Mouse (Mus musculus): ENCODE results near the gene Kif5a.

The Kif5a gene

DNA sequence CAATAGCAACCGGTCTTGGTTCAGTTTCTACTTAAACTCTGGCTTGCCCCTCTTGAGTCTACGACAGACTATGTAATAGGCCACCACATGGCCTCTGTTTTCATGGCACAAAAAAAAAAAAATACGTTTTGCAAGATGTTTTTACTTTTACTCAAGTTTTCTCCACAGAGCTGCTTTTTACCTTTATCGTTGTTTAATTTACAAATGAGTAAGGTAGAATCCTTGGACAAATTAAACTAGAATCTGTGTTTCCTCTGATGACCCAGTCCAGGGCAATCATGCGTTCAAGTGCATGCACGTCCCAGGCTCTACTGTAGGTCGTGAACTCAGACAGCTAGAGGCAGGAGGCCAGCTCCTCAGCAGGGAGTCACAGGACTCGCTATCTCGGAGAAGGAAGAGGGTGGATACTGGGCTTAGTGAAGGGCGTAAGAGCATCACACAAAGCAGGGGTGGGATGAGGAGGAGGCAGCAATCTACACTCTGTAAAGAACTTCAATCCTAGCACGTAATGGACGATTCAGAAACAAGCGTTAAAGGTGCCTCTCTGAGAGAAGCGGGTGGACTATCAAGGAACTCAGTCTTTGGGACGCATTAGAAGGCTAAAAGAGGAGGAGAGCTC lies 26.5 kb upstream of the Kif5a start:
- no peak for DNase-seq (ENCODE audit: low spot score)

DNA sequence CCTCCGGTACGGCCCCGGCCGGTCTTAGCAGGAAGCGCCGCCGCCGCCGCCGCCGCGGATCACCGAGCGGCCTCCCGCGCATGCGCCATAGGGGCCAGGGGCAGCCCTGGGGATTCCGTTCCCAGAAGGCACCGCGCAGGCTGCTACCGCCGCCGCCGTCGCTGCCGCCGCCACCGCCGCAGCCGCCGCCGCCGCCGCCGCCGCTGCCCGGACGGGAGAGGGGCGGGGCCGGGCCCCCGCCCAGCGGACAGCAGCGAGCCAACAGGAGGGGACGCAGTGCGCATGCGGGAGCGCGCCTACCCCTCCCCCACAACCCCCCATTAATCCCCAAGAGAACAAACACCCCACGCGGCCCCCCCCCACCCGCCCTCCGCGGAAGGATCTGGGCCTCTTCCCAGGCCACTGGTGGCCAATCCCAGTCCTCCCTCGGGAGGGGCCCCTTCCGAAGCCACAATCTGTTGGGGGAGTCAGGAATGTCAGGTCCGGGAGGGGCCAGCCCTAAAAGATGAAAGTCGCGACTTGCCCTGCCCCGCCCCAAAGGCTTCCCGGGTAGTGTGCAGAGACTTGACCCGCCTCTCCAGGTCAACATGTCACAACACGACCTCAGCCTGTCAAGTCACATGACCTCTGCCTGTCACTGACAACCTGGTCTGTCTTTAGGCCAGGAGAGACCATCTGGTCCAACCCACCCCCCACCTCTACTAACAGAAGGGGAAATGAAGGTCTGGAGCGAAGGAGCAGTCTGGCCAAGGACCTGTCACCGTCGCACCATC lies 25.8 kb upstream of the Kif5a start, which contains the start of gene Mbd6:
Gene Mbd6, minus strand, starts transcription at position 219 of the 773 bp plus-strand sequence.
- DNase-seq (ENCODE audit: low spot score): no peak

DNA sequence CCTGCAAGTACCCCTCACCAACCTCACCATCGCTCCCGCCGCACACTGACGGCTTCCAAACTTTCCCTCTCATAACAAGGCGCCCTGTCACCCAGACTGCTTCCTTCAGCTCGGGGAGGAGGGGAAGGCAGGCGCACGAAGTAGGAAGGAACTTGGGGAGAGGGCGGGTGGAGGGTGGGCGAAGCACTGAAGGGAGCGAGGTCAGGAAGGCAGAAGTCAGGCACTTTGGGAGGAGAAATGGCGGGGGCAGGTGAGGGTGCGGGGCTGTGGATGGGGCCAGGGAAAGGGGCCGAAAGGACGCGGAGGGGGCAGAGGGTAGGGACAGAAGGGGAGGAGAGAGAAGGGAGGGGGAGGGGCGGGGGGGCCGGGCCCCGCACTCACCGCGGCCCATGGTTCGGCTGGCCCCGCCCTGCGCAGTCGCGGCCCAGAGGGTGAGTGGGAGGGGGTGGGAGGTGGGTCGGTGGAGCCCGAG lies 25.2 kb upstream of the Kif5a start:
- no peak for DNase-seq (ENCODE audit: low spot score)

DNA sequence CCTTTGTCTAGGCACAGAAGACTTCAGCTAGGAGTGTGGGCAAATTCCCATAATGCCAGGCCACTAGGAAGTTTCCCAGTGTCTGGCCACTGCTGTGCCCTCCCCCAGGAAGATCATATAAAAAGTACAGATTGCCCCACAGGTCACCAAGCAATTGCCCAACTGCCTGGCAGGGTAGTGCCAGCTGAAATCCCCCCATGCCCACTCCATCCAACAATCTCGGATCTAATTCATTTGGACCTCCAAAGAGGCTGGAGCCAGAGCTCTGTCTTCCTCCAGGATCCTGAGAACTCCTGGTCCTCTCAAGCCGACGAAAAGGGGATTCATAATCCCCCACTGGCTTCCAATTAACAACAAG lies 24.8 kb upstream of the Kif5a start:
- no peak for DNase-seq (ENCODE audit: low spot score)

- DNase-seq (ENCODE audit: low spot score): no peak
Observed at GRCm38 (mm10) chr10:127287271-127287935, 24.3 kb upstream of the Kif5a start.

GRCm38 (mm10) chr10:127286730-127287129 lies 23.6 kb upstream of the Kif5a start:
- no peak for DNase-seq (ENCODE audit: low spot score)

DNA sequence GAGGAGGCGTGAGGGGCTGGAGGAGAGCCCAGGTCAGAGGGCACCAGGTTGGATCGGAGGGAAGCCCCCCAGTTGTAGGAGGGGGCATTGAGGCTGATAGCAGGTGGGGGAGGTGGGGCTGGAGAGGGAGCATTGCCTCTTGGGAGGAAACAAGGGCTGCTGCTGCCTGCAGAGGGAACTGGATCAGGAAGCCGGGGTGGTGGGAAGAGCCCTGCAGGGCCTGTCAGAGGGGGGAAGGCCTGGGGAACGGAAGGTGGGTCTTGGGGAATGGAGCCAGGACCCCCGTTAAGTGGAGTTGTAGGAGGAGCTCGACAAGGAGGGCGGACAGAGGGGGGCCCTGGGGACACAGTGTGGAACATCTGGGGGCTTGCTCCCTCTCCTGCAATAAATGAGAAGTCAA lies 23.0 kb upstream of the Kif5a start:
- no peak for DNase-seq (ENCODE audit: low spot score)

DNA sequence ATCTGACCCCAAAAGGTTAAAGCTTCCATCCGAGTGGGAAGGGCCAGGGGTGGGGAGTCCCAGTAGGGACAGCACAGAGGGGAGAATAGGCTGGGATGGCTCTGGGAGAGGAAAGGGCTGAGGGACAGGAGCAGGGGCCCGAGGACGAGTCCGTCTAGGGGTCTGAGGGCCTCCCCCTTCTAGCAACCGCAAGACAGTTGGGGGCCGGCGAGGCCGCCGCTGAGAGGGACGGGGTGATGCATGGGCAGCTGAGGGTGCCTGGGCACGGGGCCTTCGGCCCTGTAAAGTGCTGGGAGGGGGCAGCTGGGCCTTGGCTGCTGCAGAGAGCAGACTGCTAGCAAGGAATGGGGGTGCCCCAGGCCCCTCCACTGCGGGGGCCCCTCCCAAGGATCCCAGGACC lies 22.5 kb upstream of the Kif5a start:
- DNase-seq (ENCODE audit: low spot score): no peak

DNA sequence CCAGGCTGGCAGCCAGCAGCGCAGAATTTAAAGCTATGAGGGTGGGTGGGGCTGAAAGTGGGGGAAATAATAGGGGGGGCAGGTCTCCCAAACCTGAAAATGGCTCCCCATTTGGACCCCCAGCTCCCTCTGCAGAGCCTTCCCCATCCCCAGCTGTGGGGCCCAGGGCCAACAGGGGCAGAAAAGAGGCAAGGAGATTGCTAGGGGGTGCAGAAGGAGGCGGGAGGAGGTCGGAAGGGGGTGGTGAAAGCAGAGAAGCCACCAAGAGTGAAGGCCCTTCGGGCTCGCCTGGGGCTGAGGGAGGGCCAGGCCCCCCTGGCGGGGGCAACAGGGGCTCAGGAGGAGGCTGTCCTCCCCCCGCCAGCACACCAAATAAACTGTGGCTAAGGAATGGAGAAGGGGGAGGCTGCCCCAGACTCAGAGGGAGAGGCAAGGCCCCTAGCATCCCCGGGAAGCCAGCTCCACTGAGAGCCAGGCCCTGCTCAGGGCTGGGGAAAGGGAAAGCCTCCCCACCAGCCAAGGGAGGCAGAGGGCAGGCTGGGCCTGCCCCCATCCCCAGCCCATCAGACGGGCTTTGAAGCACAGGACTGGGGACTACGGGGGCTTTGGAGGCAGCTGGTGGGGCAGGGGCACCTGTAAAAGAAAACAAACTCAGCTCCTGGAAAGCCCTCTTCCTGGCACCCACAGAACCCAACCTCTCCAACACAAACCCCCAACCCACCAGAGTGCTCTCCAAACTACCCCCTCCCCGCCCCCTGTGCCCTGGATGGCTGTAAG lies 21.8 kb upstream of the Kif5a start:
- no peak for DNase-seq (ENCODE audit: low spot score)

- DNase-seq (ENCODE audit: low spot score): no peak
Observed at GRCm38 (mm10) chr10:127284105-127284622, 21.0 kb upstream of the Kif5a start.

DNA sequence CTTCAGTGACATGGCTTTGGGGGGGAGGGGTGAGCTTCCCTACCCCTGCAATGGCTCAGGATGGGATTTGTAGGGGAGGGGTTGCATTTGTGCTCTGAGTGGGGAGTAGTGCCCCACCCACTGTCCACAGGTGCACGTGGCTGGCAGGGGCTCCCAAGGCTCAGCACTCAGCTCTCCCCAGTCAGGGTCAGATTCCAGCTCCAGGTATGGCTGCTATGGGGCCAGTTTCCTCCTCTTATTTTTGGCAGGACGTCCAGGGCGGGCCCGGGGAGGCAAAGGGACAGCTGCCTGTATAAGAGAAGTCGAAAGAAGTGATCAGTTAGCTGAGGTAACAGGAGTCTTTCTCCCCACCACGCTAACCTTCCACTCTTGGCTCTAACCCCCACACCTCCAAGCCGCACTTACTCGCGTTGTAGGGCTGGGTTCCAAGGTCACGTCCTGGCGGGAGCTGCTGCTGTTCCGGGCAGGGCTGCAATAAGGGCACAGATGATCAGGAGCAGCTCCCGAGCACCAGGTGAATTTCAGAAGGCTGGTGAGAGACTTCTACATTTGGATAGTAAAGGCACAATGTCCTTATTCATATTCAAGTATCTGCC lies 19.6 kb upstream of the Kif5a start:
- no peak for DNase-seq (ENCODE audit: low spot score)

DNA sequence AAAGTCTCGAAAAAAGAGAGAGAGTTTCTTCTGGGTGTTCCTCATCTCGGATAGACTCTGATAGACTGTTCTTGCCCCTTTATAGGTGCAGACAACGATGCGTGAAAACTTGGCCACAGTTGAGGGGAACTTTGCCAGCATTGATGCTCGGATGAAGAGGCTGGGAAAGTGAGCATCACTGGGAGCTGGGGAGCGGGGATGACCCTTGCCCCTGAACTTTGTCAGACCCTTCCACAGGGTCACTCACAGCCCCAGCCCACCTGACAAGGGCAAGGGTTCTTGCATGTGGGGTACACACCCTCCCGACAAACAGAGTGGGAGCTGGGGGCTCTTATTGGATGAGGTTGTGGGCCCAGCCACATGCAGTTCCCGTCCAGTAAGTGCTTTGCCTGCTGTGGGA lies 18.2 kb upstream of the Kif5a start:
- DNase-seq (ENCODE audit: low spot score): no peak

GRCm38 (mm10) chr10:127279730-127280129 lies 16.6 kb upstream of the Kif5a start:
- no peak for DNase-seq (ENCODE audit: low spot score)

DNA sequence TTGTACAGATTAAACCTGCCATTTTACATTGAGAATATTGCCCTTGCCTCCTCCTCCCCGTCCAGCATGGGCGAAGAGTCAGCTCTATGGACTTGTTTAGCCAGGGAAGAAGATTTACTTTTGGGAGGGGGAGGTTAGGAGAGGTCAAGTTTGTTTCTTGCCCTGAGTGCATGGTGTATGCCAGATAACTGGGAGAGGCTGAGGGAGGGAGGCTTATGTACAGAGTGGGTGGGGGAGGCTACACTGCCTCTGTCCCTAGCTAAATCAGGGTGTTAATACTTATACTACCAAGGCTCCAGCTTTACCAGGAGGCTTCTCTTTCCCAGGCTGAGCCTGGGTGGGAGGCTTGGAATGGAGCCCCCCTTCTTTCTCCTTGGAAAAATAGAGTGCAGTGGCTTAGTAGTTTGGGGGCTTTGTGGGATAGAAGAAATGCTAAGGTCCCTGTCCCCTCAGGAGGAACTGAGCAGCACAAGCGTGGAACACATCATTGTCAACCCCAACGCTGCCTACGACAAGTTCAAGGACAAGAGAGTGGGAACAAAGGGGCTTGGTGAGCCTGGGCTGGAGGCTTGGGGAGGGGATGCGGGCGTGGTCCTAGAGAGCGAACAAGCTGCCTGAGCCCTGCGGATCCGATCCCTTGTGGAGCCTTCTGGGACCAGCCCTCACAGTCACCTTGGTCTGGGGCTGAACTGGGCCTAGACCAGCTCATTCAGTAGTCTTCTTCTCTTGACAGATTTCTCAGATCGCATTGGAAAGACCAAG lies 11.3 kb upstream of the Kif5a start:
- DNase-seq (ENCODE audit: low spot score): no peak

GRCm38 (mm10) chr10:127272371-127272770 lies 9.2 kb upstream of the Kif5a start:
- no peak for DNase-seq (ENCODE audit: low spot score)

- no peak for DNase-seq (ENCODE audit: low spot score)
Observed at GRCm38 (mm10) chr10:127269884-127270283, 6.7 kb upstream of the Kif5a start.

GRCm38 (mm10) chr10:127269036-127269435 lies 5.9 kb upstream of the Kif5a start:
- DNase-seq (ENCODE audit: low spot score): no peak

DNA sequence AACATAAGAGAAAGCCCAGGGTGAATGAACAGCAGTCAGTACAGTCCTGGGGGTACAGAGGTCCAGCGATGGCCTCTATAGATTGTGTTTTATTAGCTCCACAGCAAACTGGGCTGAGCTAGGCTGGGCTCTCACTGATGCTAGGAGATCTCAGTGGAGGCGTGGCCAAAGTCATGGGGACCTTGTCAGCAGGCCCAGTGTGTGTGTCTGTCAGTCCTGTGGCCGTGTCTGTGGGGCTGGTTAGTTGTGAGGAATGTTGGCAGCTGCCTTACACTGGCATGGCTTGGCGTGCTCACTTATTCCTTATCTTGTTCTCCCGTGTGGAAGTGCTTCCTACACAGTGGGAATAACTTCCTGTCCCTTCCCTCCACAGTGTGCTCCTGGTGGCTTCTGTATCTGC lies 5.3 kb upstream of the Kif5a start:
- no peak for DNase-seq (ENCODE audit: low spot score)

DNA sequence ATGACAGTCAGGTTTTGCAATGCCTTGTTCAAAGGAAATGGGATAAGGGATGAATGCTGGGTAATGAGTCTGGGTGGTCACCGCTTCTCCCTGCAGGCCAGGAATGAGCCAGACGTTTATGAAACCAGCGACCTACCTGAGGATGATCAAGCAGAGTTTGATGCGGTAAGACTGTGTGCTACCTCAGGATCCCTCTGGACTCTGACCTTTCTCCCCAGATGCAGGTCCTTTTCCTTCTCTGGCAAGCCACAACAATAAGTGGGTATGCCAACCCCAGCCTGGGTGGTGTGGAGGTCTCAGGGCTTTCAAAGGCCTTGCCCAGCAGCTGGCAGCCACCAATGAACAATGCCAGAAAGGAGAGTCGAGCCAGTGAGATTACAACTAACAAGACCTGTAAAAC lies 4.2 kb upstream of the Kif5a start:
- DNase-seq (ENCODE audit: low spot score): no peak

- DNase-seq (ENCODE audit: low spot score): peak; percentile 88
Observed at GRCm38 (mm10) chr10:127266112-127267091, 3.3 kb upstream of the Kif5a start, which contains the start of gene Dctn2. Gene Dctn2, plus strand, starts transcription at chr10:127266368.
